Mouse (Mus musculus) spleen, adult 2 months (tissue): ENCODE data around the gene Plekhg3.

Source experiments
- CTCF ChIP-seq: fragments of 200-500 bp; IDR thresholded peaks from 2 replicates; pipeline ENCODE4 v1.5.1; 2011; ENCODE audit warnings: mild to moderate bottlenecking, inconsistent platforms; ENCODE audit not compliant: insufficient read depth, insufficient read length, insufficient replicate concordance; ENCODE audit errors: extremely low read depth
- POLR2A ChIP-seq: fragments of 200-500 bp; IDR thresholded peaks from 2 replicates; pipeline ENCODE4 v1.6.1; 2011; ENCODE audit warnings: low read depth, low read length, inconsistent platforms

DNA sequence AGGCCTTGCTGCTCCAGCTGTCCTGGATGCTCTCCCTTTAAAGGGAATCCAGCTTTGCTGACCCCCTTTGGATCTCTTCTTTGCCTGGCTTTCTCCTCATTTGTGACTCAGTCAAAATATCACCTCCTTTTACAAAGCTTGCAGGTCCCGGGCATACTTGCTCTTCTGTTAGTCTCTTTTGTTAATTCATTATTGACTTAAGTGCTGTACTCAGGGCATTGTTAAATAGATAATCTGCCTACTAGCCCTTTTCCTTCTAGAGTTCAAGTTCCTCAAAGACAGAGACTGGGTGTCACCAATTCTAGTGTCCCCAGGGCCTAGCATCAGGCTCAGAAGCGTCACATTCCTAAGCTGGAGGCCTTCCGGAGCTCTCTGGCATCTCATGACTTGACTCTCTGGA is 18.5 kb downstream of the Plekhg3 start:
- TF ChIP-seq CTCF (no peak), POLR2A (no peak)
